Mouse (Mus musculus): ENCODE measurements at regions not wholly inside any gene's neighbourhood (a gene's known extent, or its start where the extent isn't known, plus 50 kb on each side); places are given as distances from the start of the nearest gene placed in this dataset.

GRCm38 (mm10) chr12:92193934-92194685 is 345.2 kb upstream of the Sel1l start:
- TF ChIP-seq CTCF (conservative IDR thresholded peaks at IDR 0.05; ENCODE audit: low read length) (no peak), NANOG (IDR thresholded peaks at IDR 0.05; ENCODE audit: borderline replicate concordance, low read length) (no peak)
